Mouse (Mus musculus) layer of hippocampus, postnatal 36 days (tissue): Measurements from ENCODE around the gene Drosha. TPM values are rescaled to one million over a fixed set of nuclear protein-coding genes. Genes with fewer than 3 reads are reported as not detected.
"Not testable (repeated sequence)": the region's sequence is repeated elsewhere in the genome, so short reads cannot be mapped to it uniquely, and the experiment has no call there.

ENCODE experiments used
- DNase-seq, 2 experiments: peaks; one replicate each; pipeline ENCODE4 v3.0.0; 2022
- total RNA-seq, 2 experiments: library from RNA; stranded (reverse); gene quantifications; 2 replicates each; pipeline ENCODE4 v1.2.3; 2021

The Drosha gene
- total RNA-seq, 2 experiments from 2014 or later: 84.6 to 85.6 TPM

DNA sequence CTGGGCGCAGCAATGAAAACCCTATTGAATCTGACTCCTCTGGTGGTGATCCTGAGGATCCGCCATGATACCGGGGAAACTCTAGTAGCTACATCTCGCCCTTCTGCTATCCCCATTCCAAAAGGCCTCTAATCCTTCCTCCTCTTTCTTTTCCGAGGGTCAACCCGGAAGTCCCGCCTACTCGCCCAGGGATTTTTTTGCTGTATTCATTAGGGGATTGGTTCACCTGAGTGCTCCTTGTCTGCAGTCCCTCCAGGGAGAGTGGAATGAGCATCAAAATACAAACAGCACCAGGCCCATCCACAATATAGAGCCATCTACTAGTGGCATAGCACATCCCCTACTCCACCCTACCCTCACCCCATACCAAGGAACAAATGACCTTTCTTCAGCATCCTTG lies 62.6 kb downstream of the Drosha start:
- no peak for DNase-seq

DNA sequence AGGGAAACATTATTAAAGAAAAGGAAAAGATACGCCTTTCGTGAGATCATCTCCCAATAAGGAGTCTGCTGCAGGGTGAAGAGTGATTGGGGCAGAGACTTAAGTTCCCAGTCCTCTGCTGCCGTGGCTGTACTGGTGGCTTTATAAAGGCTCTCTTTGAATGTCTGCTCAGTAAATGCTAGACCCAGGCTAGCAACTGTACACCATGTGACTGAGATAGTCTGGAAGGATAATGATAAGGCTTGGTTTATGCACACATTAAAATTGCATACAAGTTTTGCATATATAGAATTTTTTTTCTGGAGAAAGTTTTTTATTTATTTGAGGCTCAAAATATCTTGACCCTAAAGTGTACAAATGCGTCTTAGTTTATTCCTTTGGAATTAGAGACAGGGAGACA lies 63.7 kb downstream of the Drosha start:
- no peak for DNase-seq

DNA sequence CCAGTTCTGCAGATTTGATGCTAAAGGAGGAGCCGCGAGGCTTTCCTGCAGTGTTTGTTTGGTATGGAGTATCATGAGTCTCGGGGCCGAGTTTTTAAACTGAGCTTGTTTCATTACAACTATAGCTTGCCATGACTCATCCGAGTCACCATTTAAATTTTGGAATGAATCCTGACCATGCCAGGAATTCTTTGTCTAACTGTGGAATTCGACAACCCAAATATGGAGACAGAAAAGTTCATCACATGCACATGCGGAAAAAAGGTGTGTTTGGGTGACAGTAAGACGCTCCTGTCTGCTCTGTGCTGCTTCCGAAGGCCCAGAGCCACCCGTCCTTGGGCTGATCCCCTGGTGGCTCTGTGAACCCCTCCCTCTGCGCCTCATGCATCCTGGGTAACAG lies 65.3 kb downstream of the Drosha start:
- no peak for DNase-seq

DNA sequence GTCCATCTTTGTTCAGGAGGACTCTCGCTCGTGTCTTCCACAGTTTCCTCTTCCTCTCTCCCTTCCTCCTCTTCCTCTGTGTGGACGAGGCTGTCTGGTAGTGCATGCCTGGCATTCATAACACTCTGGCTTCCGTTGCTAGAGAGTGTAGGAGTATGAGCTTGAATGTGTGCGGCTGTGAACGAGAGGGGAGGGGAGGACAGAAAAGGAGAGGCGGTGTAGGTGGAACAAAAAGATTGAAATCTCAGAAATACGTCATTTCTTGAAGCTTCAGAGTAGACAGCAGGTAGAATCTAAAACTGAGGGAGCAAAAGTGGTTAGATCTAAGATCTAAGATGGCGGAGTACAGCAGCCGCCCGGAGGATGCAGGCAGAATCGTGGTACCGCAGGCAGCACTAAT lies 70.8 kb downstream of the Drosha start:
- no peak for DNase-seq

DNA sequence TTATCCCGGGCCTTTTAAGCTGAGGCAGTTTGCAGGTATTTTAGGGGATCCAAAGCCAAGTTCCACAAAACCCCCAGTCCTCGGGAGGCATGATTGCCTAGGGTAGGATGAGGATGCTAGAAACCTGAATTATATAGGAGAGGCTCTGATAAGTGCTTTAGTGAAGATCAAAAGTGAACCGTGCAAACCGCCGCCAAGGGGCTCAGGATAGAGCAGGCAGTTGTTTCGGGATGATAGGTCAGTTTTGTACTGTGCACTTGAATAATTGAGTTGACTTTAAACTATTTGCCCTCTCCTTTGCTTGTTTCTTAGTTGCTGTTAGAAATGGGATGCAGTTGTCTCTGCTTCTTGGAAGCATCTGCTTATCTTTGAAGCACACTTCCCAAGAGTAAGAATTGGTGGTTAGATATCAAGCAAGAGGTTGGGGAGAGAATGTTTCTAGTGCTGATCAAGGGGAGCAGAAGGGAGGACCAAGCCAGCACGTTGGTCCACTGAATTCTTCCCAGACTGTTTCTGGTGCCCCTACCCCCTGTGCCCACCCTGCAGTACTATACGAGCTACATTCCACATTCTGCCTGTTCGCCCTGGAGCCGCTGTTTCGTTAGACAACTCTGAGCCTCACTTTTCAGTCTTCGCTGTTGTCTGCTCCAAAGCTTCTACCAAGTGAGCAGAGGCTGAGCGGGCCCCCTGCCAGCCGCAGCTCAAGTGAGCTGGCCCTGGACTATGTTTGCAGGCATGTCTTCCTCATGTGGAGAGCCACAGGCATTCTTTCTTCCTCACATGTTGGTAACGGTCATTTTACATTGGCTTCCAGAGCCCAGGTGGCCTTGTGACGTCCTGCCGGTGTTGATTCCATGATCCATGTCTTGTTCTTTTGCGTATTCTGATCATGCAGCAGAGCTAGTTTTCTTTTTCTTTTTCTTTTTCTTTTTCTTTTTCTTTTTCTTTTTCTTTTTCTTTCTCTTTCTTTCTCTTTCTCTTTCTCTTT lies 71.7 kb downstream of the Drosha start:
- DNase-seq: no peak

DNA sequence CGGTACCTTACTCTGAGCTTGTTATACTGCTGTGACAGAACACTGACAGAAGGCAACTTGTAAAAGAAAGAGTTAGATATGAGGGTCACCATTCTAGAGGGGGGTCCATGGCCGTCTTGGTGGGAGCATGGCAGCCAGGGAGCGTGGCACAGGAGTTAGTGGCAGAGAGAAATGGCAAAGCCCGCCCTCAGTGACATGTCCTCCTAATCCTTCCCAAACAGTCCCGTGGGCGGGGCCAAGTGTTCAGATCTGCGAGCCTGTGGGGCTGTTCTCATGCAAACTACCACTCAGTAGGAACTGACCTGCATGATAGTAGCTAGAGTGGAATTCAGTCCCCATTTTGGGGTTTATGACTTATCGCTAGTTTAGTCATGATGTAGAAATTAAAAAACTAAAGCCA lies 73.2 kb downstream of the Drosha start:
- no peak for DNase-seq

DNA sequence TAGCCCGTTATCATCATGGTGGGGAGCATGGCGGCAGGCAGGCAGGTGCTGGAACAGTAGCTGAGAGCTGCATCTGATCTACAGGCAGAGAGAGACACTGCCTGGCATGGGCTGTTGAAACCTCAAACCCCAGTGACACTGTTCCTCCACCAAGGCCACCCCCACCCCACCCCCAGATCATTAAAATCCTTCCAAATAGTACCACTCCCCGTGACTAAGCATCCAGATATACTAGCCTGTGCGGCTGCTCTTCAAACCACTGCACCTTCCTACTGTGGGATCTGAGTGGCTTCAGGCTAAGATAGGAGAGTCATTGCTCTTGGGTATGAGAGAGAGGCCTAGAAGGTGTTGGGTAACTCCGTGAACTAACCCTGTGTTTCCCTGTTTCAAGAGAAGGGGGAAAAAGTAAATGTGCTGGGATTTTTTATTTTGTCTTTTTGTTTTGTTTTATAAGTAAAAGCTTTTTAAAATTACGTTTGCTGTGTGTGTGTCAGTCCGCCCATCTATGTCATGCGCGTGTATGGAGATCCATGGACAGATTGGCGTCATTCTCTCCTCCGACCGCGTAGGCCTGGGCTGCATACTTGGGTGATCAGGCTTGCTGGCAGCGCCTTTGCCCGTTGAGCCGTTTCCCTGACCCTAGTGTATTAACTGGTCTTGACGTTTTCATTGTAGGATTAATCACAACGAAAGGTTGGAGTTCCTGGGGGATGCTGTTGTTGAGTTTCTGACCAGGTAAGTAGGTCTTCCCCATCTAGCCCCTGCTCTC lies 76.0 kb downstream of the Drosha start:
- no peak for DNase-seq

DNA sequence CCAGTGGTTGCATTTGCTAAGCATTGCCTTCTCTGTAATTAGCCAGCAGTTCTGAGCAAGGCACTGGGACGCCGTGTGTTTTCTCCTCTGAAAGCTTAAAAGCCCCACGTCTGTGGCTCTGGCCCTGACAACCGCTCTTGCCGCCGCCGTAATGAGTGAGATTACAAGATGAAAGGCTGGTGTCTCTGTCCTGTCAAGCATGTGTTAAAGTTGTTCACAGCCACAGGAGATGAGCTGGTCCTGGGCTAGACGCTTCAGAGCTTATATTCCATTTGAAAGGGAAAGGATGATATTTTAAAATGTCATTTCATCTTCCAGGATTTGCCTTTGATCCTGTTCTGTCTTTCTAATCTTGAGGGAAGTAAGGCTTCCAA lies 76.6 kb downstream of the Drosha start:
- no peak for DNase-seq

DNA sequence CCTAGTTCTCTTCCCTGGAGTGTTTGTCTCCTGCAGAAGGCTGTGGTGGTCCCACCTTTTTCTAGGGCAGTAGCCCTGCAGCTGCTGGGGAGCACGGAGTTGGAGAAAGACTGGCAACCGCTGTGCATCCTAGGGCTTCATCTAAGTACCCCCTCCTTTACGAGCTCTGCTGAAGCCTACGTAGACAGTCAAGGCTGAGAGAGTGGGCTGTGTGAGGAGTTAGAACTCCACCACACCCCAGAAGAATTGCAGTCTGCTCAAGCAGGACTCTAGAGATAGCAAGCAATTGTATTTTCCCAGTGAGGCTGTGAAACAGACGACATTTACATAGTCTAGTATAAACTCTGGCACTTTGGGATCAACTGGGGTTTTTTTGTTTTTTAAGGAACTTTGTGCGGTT lies 79.8 kb downstream of the Drosha start:
- no peak for DNase-seq

DNA sequence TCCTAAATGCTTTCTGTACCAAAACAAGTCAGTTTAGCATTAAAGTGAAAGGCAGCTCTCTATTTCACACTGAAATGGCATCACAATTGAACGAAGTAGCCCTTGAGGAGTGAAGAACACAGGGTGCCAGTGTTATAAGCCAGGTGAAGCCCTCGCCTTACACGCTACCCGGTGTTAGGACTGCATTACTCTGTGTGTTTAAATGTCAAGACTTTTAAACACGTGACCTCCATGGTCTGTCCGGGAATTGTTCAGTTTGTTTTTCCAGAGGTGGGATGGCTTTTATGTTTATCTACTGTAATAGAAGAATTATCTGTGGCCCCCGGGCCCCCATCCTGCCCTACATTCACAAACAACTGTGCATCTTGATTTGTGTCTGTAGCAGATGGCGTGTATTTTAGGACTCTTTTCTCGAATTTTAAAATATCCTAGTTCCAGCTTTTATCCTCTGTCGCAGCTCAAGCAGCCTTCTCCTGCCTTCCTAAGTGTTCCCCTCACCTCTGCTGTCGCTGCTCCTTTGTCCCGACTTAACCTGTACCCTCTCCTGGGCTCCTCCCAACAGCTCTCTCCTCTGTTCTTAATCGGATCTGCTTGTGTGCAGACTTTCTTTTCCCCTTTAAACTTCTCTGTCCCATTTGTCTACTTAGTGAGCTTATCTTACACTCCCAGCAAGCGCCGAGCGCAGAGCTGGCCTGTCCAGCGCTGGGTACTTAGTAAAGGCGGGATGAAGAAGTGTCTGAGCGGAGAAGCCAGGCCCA lies 83.5 kb downstream of the Drosha start:
- DNase-seq: no peak

DNA sequence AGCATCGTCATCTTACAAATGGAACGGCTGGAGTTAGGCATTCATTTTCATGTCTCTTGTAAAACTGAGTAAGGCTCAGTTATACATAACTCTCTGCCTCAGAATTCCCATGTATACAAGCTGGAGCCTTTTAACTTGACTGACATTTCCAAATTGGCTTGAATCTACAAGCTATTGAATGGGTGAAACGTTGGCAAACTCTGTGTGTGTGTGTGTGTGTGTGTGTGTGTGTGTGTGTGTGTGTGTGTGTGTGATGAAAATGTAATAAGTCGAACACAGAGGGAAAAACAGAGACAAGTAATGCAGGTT lies 84.1 kb downstream of the Drosha start:
- no peak for DNase-seq

DNA sequence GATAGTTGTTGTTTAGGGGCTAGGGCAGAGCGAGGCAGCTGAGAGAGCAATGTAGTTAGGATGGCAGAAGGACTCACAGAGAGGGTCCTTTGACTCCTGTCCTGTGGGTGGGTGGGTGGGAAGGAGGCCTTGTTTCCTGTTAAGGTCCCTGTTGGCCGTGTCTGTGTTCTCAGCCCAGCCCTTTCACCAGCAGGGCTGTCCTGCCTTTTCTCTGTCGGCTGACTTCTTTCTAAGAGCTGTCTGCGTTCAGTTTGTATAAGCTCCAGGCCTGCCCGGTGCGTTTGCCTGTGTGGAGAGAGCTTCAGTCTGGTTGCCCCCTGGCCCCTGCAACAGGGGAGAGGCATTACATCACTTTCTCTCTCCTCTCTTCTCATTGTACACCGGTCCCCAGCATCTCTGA lies 84.6 kb downstream of the Drosha start:
- no peak for DNase-seq

DNA sequence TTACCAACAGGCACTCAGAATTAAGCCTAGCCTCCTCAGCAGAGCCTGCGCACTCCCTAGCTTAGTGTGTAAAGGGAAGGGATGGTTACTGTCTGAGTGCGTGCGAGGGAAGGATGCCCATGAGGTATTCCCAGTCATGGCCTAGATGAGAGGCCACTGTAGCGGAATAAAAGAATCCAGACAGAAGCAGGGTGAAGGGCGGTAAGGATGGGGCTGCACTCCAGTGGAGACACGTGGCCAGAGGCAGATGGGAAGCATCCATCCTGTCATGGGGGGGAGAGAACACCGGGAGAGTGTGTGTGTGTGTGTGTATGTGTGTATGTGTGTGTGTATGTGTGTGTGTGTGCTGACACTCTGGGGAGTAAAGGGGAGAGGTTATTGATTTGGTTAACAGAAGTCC lies 86.5 kb downstream of the Drosha start:
- no peak for DNase-seq

DNA sequence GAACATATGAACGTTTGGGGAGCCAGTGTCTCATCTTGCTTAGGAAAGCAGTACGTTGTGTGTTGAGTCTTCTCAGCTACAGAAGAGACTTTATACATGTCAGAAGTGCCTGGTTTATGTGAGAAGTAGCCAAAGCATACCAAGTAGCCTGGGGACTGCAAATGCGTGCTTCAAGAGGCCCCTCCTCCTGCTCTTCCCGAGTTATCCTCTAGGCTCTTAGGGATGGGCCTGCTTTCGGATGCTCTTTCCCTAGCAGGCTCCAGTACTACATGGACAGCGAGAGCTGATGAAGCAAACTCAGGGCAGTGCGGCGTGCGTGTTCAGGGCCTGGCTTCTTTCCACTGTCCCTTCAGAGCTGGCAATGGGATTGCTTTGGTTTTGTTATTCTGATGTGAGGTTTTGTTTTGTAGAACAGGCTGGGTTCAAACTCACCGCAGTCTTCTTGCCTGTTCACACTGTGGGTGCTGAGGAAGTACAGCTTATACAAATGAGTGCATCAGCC lies 91.8 kb downstream of the Drosha start:
- DNase-seq: no peak

DNA sequence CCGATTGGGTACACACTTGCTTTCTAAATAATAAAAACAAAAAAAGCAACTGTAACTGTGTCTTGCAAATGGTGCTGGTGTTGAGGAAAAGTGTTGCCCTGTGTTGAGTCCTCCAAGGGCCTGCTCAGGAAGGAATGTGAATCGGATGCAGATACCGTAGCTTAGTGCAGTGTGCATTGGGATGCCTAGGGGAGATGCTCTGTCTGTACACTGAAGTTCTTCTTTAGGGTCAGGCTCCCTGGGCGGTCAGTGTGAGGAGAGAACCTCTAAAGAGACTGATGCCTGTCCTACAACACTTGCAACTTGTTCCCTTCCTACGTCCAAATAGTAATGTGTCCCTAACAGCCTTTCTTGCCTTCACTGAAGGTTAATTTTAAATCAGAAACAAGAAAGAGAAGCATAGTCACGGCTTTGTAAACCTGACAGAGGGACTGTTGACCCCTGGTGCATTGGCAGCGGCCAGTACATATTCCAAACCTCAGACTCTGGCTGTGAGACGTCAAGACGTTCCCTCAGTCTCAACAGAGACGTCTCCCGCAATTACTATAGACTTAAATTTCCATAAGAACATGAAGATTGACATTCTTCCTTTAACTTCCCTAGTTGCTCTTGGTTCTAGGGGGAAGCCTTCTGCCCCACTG lies 94.8 kb downstream of the Drosha start:
- not testable (repeated sequence) for DNase-seq

DNA sequence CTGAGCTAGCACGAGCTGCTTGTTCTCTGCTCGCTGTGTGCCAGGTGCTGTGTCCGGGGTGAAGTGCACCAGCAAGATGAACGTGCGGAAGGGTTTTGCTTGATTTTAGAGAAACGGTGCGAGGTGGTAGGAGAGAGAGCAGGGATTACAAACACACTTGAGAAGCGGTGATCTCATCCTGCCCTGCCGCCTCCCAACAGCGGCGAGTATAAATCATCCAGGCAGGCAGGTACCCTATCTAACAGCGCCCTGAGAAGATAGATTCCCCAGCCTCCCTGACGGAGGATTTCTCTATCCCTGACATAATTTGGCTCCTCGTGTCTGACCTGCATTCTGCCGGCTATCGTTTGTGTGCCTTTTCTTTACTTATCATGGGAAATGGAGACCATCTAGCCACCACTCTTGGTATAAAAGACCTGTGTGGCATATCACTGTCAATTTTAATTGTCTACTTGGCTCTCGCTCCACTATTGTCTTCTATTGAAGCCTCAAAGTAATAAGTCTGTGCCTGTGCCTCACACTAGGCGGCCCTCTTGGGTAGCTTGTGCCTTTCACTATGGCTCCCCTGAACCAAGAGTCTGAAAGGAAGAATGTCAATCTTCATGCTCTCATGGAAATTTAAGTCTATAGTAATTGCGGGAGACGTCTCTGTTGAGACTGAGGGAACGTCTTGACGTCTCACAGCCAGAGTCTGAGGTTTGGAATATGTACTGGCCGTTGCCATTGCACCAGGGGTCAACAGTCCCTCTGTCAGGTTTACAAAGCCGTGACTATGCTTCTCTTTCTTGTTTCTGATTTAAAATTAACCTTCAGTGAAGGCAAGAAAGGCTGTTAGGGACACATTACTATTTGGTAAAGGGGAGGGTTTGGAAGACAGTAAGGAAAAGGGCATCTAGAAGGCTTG lies 95.6 kb downstream of the Drosha start:
- DNase-seq: no peak

DNA sequence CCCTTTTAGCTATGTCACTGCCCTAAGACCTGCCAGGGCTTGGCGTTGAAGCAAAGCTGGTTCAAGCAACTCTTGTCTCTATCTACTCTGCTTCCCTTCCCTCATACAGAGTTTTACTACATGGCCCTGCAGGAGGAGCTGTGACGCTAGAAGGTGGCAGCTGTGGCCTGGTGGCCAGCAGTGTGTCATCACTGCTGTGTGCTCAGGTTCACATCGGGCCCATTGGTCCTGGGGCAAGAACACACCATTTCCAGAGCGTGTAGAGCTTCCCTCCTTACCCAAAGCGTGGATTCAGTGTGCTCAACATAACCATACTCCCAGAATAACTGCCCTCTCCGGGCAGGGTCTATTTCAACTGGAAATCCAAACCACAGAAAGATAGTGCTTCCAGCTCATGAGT lies 97.3 kb downstream of the Drosha start:
- DNase-seq: no peak

DNA sequence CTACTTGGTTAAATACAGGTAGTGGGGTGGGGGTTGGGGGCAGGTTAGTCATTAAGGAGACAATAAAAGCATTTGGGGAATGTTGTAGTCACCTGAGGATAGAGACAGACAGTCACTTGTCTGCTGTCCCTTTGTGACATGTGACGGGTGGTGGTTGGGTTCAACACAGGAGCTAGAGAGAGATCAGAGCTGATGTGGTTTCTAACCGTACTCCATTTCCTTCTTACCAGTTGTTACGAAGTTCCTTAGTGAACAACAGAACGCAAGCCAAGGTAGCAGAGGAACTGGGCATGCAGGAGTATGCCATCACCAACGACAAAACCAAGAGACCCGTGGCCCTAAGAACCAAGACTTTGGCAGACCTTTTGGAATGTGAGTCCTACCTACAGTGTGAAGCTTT lies 99.2 kb downstream of the Drosha start:
- DNase-seq: no peak

DNA sequence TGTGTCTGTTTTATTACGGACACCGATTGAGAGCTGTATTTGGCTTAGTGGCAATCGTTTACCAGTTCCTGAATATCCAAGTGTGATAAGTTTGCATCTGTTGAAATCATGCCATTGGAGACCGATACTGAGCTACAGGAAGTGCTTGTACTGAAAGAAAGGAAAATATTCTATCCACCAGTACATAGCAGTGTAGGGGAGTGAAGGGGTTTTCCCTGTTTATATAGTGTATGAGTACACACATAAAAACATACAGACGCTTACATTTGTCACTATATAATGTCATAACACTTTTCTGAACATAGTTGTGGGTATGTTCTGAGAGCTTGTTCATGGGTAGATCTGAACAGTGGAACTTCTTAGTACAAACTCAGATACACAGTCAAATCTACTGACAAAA lies 106.9 kb downstream of the Drosha start:
- no peak for DNase-seq

DNA sequence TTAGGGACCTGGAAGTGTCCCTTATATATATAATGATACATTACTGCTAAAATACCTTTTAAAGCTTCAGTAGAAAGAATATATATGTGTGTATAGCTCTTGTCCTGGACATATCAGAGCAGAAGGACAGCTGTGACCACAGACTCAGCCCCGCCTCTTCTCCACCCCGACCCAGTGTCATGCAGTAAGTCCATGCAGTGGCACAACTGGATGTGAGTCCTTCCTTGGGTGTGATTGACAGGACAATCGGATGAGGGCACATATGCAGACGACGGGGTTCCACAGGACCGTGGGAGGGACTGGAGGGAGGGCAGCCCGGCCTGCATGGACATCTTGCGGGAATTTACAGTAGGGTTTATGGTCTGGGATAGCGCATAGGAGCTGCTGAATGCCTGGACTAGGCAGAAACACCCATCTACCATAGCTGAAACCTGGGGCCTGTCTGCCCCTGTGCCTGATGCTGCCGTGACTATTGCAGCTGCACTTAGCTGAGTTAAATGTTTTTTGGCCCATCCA lies 111.7 kb downstream of the Drosha start:
- DNase-seq: no peak

DNA sequence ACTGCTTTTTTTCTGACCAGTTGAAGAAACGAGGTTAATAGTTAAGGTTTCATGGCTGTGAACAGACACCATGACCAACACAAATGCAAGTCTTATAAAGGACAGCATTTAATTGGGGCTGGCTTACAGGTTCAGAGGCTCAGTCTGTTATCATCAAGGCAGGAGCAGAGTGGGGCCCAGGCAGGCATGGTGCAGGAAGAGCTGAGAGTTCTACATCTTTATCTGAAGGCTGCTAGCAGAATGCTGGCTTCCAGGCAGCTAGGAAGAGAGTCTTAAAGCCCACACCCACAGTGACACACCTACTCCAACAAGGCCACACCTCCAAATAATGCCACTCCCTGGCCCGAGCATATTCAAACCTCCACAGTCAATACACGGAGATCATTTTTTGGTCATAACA lies 112.7 kb downstream of the Drosha start:
- DNase-seq: not testable (repeated sequence)
